Comparison of ENCODE assay signal across 18 mouse cellular contexts in the genomic region with DNA sequence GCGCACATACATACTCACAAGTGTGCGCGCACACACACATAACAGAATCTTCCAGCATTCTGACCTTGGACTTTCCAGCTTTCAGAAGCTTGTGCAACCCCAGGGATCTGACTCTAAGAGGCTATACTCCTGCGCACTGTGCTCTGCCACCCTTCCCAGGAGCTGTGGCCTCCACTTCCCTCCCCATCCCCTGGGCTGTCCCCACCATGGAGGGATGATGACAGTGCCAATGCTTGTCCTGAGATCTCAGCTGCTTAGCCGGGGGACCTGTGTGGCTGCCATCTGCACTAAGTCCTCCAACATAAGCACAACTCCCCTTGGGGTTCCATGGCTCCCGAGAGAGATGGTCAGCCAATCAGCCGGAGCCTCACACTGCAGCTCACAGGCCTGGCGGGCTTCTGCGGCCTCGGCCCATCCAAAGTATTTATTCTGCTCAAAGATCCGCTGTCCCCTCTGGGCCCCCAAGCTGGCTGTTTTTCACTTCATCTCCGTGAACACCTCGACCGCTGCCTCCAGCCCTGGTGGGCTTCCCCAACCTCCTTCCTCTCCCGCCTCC.
DNase-seq lines count a peak whose midpoint lies in the region; ATAC-seq and TF ChIP-seq lines count a peak whose summit lies in the region.
"Had no signal": no experiment of that assay in that cellular context is flagged by ENCODE, and none has a peak within 500 bp of the region (broad histone marks: within the 10 kb centered on the region; RNA-seq: fewer than 3 reads in every experiment).

No protein-coding gene starts in this region.

- TF ChIP-seq POLR2A in limb, embryonic 14.5 days (IDR thresholded peaks at IDR 0.05; ENCODE audit: borderline replicate concordance, extremely low read depth, insufficient read depth, insufficient read length) = no peak

- DNase-seq in embryo, embryonic 11 days = peak; percentile 30
- no peak for DNase-seq in embryo, embryonic 10 days (ENCODE audit: low spot score)
- no peak for DNase-seq in limb, embryonic 14.5 days (ENCODE audit: low spot score)
- no peak for DNase-seq in limb, embryonic 10.5 days (ENCODE audit: low spot score)
- DNase-seq in hindbrain, postnatal 0 days (ENCODE audit: low spot score) = peak; percentile 71
- peak; percentile 9 for DNase-seq in retina, adult 2 months (ENCODE audit: low read depth, low spot score)
- no peak for DNase-seq in thymus, adult 18-20 months
- DNase-seq: cerebellum, postnatal 25 days; heart, postnatal 36 days; right cerebral cortex, adult 18-20 months had no signal

- no peak for TF ChIP-seq CTCF in hindbrain, postnatal 0 days (IDR thresholded peaks at IDR 0.05; ENCODE audit: low read depth)

- no peak overlapping the region for H3K4me3 ChIP-seq in limb, embryonic 14.5 days (replicated peaks; ENCODE audit: low read length)
- no peak overlapping the region for H3K4me3 ChIP-seq in limb, embryonic 10.5 days
- no peak overlapping the region for H3K4me3 ChIP-seq in hindbrain, postnatal 0 days (ENCODE audit: low read length)
- H3K4me3 ChIP-seq: embryonic facial prominence, embryonic 12.5 days; heart, embryonic 13.5 days; kidney, embryonic 15.5 days; liver, embryonic 12.5 days; lung, embryonic 15.5 days; neural tube, embryonic 12.5 days had no signal

- 62% methylated on average over 15 of the region's 15 CpGs for WGBS in limb, embryonic 14.5 days
- WGBS in limb, embryonic 10.5 days = 72% methylated on average over 15 of the region's 15 CpGs
- WGBS in hindbrain, postnatal 0 days = 46% methylated on average over 15 of the region's 15 CpGs

- peak; percentile 15; the same call in 1 of the 2 replicates for ATAC-seq in limb, embryonic 14.5 days (ENCODE audit: low FRiP score, low read depth)
- ATAC-seq in hindbrain, postnatal 0 days = peak; percentile 27; the same call in 1 of the 2 replicates
- no peak for ATAC-seq in cerebellum, adult (ENCODE audit: insufficient number of reproducible peaks, low FRiP score, low TSS enrichment)
- ATAC-seq: intestine, embryonic 16.5 days; liver, embryonic 12.5 days had no signal

- H3K27ac ChIP-seq in limb, embryonic 14.5 days (replicated peaks; ENCODE audit: low read depth, low read length) = no peak overlapping the region
- H3K27ac ChIP-seq in limb, embryonic 10.5 days = no peak overlapping the region
- no peak overlapping the region for H3K27ac ChIP-seq in hindbrain, postnatal 0 days
- H3K27ac ChIP-seq: embryonic facial prominence, embryonic 12.5 days; heart, embryonic 13.5 days; kidney, embryonic 15.5 days; liver, embryonic 12.5 days; lung, embryonic 15.5 days; neural tube, embryonic 12.5 days had no signal

- H3K9me3 ChIP-seq in limb, embryonic 14.5 days (ENCODE audit: control insufficient read depth, low read length) = no peaks in the 10 kb centered on the region
- no peaks in the 10 kb centered on the region for H3K9me3 ChIP-seq in limb, embryonic 10.5 days (replicated peaks)
- no peaks in the 10 kb centered on the region for H3K9me3 ChIP-seq in hindbrain, postnatal 0 days (ENCODE audit: low read length)
- H3K9me3 ChIP-seq: embryonic facial prominence, embryonic 12.5 days; heart, embryonic 13.5 days; kidney, embryonic 15.5 days; lung, embryonic 15.5 days; neural tube, embryonic 12.5 days had no signal

- no peaks in the 10 kb centered on the region for H3K36me3 ChIP-seq in limb, embryonic 14.5 days (ENCODE audit: control insufficient read depth, insufficient read depth, low read length)
- no peaks in the 10 kb centered on the region for H3K36me3 ChIP-seq in limb, embryonic 10.5 days
- H3K36me3 ChIP-seq in hindbrain, postnatal 0 days (ENCODE audit: insufficient read depth, low read length) = no peaks in the 10 kb centered on the region
- H3K36me3 ChIP-seq: embryonic facial prominence, embryonic 12.5 days; heart, embryonic 13.5 days; kidney, embryonic 15.5 days; liver, embryonic 12.5 days; lung, embryonic 15.5 days; neural tube, embryonic 12.5 days had no signal

- no peaks in the 10 kb centered on the region for H3K27me3 ChIP-seq in limb, embryonic 14.5 days (ENCODE audit: control insufficient read depth, insufficient read depth, low read length)
- no peaks in the 10 kb centered on the region for H3K27me3 ChIP-seq in limb, embryonic 10.5 days (ENCODE audit: low read depth, poor library complexity, severe bottlenecking)
- no peaks in the 10 kb centered on the region for H3K27me3 ChIP-seq in hindbrain, postnatal 0 days (ENCODE audit: insufficient read depth, low read length)
- H3K27me3 ChIP-seq: embryonic facial prominence, embryonic 12.5 days; kidney, embryonic 15.5 days; liver, embryonic 12.5 days; lung, embryonic 15.5 days had no signal

- H3K4me1 ChIP-seq in limb, embryonic 14.5 days (ENCODE audit: control insufficient read depth, insufficient read depth, low read length) = peaks cover 3% of the 10 kb centered on the region; the same call in 1 of the 2 replicates
- 0 out of 2 replicates have a peak, but pooled peaks cover 3% of the 10 kb centered on the region for H3K4me1 ChIP-seq in limb, embryonic 10.5 days
- H3K4me1 ChIP-seq in hindbrain, postnatal 0 days (ENCODE audit: insufficient read depth, low read length) = peaks cover 6% of the 10 kb centered on the region; the same call in 1 of the 2 replicates
- H3K4me1 ChIP-seq: heart, embryonic 13.5 days; liver, embryonic 12.5 days; lung, embryonic 15.5 days had no signal

- no peak overlapping the region for H3K9ac ChIP-seq in limb, embryonic 14.5 days (ENCODE audit: low read depth, low read length, severe bottlenecking)
- no peak overlapping the region; the same call in 1 of the 2 replicates for H3K9ac ChIP-seq in hindbrain, postnatal 0 days (replicated peaks; ENCODE audit: low read length)
- H3K9ac ChIP-seq: embryonic facial prominence, embryonic 12.5 days; heart, embryonic 13.5 days; kidney, embryonic 15.5 days; liver, embryonic 12.5 days; lung, embryonic 15.5 days; neural tube, embryonic 12.5 days had no signal

- no peak overlapping the region for H3K4me2 ChIP-seq in limb, embryonic 14.5 days (replicated peaks; ENCODE audit: low read depth, low read length, severe bottlenecking)
- no peak overlapping the region for H3K4me2 ChIP-seq in hindbrain, postnatal 0 days (ENCODE audit: low read depth, low read length)
- H3K4me2 ChIP-seq: embryonic facial prominence, embryonic 12.5 days; heart, embryonic 13.5 days; kidney, embryonic 15.5 days; liver, embryonic 12.5 days; lung, embryonic 15.5 days; neural tube, embryonic 12.5 days had no signal

Comparison
In these comparisons a context has a peak if more than half of its experiments do, and no peak if none do; other contexts are left out.
1. DNase-seq: peak in embryo, embryonic 11 days (single experiment), hindbrain, postnatal 0 days (single experiment) and retina, adult 2 months (single experiment); none in embryo, embryonic 10 days (single experiment), limb, embryonic 14.5 days (single experiment), limb, embryonic 10.5 days (single experiment) and thymus, adult 18-20 months (0 of 2).